Mouse (Mus musculus): ENCODE results near the gene Nmt1.

GRCm38 (mm10) chr11:103113771-103114170, 85.8 kb downstream of the Nmt1 start:
- TF ChIP-seq CTCF (IDR thresholded peaks at IDR 0.05; ENCODE audit: extremely low read depth, insufficient read depth, low read length) (no peak), POLR2A (IDR thresholded peaks at IDR 0.05; ENCODE audit: extremely low read depth, insufficient read depth, low read length) (no peak)
